Mouse (Mus musculus): ENCODE data around the gene Kiz.
A peak's percentile ranks its signal among the peaks of the same experiment; 100 is the strongest.

Kiz gene

DNA sequence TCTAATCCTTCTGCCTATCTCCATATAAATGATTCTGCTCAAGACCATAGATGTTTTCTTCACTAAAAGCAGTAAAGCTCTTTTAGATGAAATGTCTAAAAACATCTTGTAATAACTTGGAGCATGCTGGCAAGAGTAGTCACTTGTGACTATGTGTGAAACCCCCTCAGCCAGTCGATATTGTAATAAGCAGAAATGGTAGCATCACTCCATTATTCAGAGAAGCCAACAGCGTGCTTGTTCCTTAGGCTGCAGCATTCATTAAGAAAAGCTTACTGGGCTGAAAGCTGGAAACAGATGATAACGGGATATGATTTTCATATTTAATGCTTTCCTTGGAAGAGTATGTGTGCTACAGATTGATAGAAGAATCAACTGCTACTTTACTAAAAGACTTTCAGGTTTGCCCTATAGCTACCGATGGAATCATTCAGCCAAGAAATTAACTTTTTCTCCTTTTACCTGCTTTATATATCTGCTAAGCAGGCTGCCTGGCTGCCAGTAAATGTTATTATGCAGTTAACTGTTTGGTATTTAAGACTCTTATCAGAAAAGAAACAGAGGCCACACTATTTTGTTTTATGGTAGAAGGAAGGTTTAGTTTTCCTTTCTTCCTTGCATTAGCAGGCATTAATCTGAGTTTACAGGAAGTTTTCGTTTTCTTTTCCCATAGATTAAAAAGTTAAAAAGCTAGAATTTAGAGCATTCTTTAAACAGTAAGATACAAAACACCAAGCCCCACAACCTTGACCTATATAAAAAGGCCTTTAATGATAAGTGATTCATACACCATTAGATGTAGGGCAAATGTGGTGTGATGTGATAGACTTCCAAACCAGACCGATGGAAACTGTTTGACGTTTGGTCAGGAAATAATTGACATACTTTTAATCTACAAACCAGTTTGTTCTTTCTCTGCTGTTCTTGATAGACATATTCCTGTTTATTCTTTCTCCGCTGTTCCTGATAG lies 15.9 kb downstream of the Kiz start:
- no peak for DNase-seq

DNA sequence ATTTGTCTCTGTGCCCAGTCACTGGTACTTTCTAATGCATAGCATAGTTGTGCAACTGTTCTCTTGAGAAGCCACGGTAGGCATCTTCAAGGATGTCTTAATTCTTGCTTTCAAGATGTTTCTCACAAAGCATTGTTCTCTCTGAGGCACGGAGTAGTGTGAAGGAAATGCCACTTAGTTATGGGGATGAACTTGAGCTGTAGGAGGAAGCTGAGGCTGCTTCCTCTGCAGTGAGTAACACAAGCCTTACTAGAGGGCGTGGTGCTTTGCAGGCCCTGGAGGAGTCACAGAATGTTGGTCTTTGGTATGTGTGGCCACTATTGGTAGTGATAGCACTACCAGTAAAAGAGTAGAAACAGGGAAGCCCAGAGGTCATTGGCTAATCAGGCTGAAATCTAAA lies 17.0 kb downstream of the Kiz start:
- DNase-seq = no peak

DNA sequence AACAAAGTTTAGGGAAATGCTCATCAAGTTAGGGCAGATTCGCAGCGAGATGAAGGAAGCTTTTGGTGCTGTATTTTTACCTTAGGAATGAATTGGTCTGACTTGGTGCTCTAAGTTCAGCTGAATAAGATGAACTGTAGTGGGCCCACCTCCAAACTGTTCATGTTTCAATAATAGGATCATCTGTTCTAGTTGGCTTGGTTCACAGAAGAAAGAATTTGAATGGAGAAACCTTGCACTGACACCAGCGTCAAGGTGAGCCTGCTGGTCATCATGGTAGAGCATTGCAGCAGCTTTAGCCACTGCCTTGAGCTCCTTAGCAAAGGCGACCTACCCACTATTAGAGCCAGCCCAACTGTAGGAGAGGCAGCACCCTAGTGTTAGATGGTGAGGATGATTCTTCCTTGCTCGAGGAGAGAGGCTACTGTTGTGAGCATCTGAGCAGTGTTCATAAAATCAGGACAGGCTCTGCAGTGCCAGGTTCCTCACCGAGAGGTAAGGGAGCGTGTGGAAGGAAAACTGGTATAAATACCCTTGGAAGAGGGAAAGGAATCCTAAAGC lies 18.3 kb downstream of the Kiz start:
- no peak for DNase-seq

DNA sequence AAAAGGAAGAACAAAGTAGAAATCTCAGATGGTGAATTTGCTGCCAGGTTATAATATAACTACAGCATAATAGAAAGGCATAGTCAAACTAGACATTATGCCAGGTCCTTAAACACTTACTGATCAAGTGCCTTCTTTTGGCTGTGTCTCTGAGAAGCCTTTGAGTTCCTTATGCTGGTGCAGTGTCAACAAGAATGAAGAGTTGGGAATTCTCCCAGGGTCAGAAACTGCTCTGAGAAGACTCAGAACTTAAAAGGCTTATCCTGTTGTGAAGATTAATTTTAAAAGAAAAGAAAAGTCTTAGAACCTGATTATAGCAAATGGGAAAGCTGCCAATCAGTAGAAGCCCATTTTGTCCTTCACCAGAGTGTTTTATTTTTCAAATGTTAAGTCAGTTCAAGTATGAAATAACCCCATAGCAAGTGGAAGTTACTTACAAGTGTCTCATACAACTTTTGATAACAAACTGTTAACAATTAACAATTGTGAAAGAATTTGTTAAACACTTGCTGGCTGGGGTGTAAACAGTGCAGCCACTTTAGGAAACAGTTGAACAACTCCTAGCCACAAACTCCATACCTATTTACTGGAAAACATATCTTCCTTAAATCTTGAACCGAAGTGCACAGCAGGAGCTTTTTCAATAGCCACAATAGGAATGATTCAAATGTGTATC lies 21.9 kb downstream of the Kiz start:
- no peak for DNase-seq

DNA sequence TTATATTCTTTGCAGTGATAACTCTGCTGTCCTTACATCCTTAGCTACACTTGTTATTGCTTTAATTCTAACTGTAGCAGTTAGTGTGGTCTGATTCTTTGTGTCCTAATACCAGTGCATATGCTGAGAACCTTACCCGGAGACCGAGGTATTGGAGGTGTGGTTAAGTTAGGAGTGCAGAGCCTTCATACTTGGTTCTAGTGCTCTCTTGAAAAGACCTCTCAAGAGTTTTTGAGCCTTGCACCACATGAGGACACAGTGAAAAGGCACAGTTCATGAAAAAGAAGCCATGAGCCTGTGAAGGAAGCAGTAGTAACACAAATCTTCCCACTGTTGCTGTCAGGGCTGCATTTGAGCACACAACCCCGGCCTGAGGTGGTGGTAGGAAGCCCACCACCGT lies 26.0 kb downstream of the Kiz start:
- DNase-seq = no peak

DNA sequence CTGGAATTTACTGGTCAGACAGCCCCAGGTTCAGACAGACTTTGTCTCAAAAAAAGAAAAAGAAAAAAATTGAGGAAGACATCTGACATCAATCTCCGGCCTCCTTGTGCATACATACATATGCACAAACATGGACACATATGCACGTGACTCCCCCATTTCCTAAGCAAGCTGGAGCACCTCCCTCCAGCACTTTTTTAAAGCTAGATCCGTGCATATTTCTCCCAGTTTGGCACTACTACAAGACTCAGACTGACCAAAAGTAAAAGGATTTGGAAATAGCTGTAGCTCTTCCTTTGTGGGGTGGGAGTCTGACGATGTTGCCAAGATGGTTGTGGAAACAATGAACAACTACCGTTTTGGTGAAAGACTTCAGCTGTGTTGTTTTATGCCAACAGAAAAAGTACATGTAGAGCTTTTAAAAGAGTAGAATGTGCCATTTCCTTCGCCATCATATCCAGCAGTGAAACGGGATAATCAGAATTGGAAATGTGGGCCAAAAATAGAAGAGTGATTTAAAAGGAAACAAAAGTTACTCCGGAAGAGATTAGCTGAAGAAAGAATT lies 28.7 kb downstream of the Kiz start:
- no peak for DNase-seq

DNA sequence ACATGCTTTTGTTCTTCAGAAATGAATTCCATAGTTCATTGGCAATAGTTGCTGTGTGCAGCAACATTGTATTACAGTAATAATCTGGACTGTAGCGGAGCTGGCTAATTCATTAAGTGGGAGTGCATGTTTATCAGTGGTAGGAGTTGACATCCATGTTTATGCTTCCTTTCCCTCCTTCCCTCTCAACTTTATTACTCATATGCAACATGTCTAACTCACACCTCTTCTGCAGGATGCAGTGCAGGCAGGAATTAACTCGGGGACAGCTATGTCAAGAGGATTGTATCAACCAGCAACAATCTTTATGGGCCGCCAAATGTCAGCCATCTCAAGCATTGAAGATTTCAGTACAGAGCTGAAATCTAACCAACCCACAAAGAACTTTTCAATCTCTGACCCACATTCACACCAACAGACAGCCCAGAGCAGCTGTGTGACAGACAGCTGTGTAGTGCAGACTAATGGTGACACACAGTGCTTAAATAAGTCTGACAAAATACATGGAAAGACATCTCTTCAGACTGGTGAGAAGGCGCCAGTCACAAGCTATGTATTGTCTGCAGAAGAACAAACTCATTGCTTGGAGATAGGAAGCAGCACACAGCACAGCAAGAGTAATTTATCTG lies 33.2 kb downstream of the Kiz start:
- no peak for DNase-seq

DNA sequence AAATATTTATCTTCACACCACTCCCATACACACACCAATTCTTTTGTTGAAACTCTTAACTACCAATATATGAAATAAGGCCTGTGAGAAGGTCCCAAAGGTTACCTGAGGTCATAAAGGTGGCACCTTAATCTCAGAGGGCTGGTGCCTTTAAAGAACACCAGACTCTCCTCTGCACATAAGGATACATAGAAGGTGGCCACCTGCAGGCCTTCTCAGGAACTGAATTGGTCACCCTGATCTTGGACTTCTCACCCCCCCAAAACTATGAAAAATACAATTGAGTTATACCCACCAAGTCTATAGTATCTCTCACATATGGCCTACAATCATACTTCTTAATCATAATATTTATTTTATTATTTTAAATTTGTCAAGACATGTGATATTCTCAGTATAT lies 43.3 kb downstream of the Kiz start:
- DNase-seq = peak; percentile 2

DNA sequence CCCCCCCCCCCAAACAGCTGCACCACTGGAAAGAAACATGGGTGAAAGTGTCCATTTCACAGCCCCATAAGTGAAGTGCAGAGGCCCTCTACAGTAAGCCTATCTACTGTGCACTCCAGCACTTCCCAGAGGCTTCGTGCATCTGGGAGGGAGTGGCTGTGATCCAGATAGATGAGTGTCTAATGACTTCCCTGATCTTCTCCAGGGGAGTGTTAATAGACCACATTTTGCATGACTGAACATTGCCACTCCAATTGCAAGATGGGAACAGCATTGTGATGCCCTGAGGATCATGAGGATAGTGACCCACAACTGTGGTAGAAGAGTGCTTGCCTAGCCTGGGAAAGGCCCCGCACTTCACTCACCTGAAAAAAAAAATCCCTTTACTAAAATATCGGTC lies 60.4 kb downstream of the Kiz start:
- DNase-seq = no peak

DNA sequence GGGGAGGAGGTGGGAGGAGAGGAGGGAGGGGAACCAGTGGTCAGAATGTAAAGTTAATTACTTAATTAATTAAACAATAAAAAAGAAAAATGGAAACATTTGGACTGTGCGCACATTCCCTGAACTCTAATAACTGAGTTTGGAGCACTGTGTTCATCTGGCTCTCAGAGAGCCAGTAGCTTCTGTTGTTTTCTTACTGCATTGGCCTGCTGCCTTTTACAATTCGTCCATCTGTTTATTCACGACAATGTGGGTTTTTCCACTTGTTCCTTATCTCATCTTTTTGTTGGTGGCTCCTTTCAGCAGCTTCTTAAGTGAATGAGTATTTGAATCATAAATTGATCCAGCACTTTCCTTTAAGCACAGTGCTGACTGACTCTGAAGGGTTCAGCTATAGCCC lies 62.1 kb downstream of the Kiz start:
- DNase-seq = no peak

DNA sequence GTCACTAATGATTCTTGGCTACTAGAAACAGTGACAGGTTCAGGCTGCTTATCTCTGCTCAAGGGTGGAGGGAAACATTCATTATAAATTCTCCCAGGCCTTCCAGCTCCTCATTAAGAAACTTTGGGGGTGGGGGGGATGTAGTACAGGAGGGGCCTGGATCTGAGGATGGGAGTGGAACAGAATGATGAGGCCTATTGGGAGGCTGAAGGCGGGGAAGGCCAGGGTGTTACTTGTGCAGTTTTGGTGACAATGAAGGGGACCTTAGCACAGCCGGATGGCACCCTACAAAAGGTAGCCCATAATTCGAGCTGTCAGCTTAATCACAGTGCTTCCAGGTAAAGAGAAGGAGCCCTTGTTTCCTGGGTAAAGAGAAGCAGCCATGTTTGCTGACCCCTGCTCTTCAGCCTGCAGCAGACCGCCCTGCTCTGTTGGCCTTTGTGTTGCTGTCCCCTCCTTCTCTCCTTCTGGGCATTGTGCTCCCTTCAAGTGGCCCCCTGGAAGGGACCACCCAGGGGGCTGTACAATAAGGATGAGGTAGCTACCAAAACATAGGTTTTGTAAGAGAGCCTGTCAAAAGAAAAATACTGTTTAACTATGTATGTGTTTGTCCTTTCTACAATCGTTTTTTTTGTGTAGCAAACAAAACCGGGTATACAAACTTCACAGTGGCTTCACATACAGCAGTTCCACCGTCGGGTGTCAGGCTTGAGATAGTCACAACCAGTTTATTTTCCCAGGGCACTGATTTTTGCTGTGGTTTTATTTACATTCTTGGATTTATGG lies 64.9 kb downstream of the Kiz start:
- no peak for DNase-seq

DNA sequence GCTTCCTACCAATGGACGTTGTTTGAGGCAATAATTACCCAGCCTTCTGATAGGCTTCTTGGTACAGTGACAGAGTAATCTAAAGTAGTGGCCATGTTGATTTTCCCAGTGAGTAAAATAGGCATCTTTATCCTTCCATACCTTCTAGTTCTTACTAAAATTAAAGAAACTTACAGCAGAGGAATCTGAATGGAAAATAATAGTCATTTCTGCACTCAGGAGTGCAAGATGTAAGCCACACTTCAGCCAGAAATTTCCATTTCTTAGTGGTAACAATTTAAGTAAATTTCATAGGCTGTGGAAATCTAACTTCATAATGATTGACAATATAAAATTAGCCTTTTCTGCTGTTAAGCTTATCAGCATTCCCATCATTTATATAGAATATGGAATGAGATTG lies 69.6 kb downstream of the Kiz start:
- DNase-seq = no peak

DNA sequence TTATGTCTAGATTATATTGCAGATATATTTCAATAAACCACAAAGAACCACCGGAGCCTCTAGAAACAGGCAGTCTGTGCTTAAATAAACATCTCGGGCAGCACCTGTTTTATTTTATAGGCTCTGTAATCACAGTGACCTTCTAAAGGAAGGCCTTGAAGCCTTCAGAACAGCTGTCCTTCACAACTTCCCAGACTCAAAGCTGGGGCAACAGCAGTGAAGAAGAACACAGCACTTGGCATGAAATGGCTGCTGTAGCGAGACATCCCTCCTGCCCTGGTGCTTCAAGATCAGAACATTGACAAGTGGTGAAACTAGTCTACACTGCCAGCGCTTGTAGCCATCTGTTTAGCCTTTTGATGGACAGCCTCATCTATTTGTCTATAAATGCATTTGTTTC lies 70.2 kb downstream of the Kiz start:
- no peak for DNase-seq

DNA sequence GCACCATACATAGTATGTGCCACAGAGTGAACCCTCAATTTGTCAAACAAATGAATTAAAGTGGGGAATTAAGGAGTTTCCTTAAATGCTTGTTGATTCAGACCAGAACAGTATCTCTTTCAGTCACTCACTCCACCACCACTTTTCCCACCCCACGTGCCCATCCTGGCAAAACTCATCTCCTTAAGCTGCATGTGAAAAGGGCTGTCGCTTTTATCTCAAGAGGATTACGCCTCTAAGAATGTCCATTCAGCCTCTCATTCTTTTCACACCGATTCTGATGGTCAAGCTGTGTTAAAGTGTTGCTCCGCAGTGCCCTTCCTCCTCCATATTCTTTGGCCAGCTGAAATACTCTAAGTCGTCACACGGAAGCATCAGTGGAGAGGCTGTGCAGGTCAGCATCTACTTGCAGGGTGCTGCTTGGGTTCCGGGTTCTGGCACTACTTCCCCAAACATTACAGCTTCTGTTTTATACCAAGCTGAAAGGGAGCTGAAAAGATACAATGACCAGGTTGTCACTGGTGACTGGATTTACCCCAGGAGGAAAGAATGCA lies 92.6 kb downstream of the Kiz start:
- DNase-seq = no peak

DNA sequence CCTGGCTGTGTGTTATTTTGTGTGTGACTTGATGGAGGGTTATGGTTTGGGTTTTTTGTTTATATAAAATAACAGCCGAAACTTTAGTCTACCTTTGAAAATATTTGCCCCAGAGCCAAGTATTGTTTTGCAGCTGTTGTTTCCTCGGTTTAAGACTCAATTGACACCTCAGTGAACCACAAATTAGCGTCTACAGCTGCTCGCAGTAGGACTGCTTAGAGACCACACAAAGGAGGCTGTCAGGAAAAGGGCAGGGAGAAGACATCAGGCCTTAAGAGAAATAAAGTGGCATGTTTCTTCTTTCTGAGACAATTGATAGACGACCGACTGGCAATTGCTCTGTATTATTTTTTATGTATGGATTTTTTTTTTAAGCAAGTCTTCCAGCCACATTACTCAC lies 100.7 kb downstream of the Kiz start:
- DNase-seq = no peak

DNA sequence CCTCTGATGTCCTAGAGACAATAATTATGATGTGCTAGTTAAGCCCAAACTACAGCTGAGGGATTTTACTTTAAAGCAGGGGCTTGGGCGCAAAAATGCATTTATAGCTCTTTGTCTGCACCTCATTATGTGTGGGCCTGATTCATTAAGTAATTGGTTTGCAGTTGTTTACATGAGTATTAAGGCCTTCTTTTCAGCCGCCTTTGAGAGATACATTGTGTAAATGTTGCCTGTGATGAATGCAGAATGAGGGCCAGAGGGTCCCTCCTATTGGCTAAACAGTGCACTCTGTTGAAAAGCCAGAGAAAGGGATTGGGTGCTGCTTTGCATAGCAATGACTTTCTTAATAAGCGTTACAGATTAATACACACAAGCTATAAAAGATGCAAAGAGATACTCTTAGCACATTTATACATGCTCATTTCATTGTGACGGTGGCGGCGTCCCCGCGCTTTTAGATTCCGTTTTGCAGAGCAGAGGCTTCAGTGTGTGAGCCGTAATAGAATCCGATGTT lies 102.8 kb downstream of the Kiz start:
- no peak for DNase-seq

DNA sequence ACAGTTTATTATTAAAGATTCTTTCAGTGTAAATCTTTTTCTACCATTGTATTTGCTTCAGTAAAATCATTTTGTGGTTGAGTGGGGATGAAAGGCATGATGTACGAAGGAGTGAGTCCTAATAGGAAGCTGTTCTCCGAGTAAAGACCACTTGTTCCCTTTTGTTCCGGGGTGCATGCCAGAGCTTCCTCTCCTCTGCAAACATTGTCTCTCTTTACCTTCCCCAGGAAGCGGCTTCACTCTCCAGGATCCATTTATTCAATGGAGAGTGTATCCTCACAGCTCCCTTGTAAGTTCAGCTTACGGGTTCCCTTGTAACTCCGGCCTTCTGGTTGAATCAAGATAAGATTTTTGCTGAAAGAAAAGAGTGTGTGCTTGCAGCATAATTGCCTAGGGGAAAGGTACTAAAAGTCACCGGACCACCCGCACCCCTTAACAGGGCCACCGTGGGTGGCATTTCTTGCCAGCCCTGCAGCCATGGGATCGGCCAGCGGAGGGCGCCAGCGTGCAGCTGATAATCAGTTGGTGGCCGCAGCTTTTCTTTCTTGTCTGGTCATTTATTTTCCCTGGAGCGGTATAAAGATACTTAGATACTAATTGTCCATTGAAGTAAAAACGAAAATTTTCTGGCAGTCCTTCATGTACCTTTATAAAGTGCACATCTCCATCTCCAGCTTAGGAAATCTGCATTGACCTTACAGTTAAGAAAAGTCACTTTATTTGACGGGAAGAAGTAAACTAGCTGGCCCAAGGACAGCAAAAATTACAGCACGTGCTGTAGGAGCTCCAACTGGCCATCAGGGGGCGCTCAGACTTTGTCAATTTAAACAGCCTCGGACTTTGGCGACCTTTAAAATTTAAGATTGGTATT lies 103.5 kb downstream of the Kiz start:
- peak; percentile 68 for DNase-seq

DNA sequence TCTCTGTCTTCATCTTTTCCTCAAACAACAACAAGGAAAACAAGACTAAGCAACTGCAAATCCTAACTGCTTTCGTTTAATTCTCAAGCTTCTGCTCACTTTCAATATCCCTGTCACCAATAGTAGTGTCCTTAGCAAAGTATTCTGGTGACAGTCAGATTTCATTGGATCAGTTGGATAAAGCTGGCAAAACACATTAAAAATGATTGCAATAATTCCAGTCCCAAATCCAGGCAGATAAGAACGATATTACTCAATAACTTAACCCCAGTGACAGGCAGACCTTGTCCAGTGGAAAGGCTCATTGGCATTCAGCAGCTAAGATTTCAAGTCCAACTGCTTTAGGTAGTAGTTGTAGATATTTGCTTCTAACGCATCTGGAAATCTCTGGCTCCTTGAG lies 119.4 kb downstream of the Kiz start:
- no peak for DNase-seq

DNA sequence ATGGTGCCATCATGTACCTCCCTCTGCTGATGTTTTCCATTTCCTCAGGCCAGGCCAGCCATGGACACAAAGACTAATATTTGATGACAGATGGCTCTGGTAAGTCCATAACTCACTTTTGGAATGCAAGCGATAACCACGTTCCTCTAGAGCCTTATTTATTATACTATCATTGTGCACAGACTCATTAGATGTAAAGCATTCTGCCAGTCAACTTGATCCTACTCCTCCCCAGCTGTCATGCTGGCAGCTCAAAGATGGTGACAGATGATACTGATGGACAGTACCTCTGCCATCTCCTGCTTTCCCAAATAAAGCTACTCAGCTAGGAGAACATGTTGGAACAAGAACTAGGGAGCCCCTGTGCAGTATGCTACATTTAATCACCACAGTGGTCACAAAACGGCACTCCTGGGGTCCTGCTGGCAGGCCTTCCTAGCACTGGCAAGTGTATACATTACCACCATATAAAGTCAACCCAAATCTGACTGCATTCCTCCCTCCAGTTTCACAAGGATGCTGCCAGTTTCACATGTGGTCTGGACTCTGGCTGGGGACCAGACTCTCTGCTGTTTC lies 119.9 kb downstream of the Kiz start:
- DNase-seq = no peak

DNA sequence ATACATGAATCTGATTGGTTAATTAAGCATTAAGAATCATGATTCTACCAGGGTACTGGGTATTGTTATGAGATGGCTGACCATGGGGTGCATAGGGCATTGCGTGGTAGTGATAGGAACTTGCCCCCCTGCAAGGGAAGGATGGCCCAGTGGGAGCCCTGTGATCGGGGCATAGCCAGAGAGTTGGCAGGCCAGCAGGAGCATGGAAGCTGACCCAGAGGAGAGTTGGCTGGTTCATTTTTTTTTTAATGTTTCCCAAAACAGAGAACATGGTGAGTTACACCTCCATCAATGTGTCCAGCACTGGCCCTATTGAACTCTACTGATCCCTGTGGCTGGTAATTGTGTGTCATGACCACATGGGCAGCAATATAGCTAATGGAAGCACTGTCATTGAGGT lies 127.1 kb downstream of the Kiz start:
- DNase-seq = no peak

DNA sequence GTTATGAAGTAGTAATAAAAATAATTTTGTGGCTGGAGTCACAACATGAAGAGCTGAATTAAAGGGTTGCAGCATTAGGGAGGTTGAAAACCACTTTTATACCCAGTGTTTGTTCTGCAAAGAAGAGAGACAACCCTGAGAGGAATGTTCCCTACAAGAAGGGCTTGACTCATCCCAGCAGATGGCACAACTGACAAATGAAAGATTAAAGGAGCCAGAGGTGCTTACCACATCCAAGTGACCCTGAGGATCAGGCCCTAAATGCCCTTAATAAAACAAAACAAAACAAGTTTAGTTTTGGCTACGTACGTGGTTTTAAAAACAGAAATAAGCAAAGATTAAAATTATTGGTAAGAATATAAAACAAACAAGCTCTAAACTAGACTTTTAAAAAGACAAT lies 129.2 kb downstream of the Kiz start:
- DNase-seq = no peak
